Mouse (Mus musculus) heart, postnatal 36 days (tissue): ENCODE results near the gene Bcl2l12. TPM values are rescaled to one million over a fixed set of nuclear protein-coding genes. Genes with fewer than 3 reads are reported as not detected.
A peak's percentile ranks its signal among the peaks of the same experiment; 100 is the strongest.

Experiments
- DNase-seq, 2 experiments: peaks; one replicate each; pipeline ENCODE4 v3.0.0; 2021 to 2022
- intact Hi-C: fragments of 180-260 bp; cut with DNase I; formaldehyde crosslinking; loops from one replicate; pipeline ENCODE4 v1.15.1; 2025
- total RNA-seq, 2 experiments: library from RNA; stranded (reverse); gene quantifications; 2 replicates each; pipeline ENCODE4 v1.2.3; 2021

Gene Bcl2l12
- total RNA-seq, 2 experiments from 2014 or later = 10.2 to 11.2 TPM

DNA sequence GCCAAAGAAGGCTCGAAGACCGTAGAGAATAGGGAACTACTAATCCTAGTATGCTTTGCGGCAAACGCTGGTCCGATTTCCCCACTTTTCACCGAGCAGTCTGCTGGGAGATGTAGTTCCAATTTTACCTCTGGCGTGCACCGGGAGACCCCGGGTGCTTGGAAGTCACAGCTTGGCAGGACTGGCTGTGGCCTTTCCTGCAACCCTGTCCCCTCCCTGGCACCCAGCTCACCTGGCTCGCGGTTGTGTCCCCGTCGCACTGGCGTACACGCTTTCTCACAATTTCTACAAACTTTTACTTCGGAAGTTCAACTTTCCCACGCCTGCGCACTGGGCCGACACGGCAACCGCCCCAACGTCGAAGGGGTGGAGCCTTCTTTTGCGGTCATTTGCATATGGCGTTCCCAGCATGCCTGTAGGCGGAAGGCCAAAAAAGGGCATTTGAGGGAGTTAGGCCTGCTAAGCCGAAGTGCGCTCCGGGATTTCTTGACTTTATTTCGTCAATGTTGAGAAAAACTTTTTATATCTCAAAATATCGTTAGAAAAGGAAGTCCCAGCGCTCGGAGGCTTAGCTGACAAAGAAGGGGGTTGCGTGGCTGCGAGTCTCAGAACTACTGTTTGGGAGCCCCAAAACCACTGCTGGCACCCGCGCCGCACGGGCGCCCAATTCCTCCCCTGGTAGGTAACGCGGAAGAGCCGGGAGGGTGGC lies 1.1 kb downstream of the Bcl2l12 start, which contains the start of gene Irf3:
Irf3 (plus strand) TSS at position 418 of the 709 bp plus-strand sequence.
- intact Hi-C loops = no loop called here

DNA sequence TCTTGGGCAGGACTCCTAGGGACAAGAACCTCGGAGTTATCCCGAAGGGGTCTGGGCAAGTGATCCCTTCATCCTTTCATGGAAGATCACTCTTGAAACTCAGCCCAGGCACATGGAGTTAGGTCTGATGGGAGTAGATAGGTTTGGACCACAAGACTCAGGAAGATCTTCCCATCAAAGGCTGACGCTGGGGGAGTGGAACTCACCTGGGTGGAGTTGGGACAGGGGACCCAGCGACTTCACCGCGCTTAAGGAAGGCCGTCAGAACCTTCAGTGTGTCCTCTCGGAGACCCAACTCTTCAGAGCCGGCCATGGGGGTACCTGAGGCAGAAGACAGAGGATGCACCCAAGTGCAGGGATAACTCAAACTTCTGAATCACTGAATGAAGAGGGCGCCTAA lies 1.8 kb downstream of the Bcl2l12 start:
- intact Hi-C loops = no loop called here

More for the DNA sequence above, 1.1 kb downstream of the Bcl2l12 start, which contains the start of gene Irf3:
- peak; percentile 96 to 98 for DNase-seq

DNA sequence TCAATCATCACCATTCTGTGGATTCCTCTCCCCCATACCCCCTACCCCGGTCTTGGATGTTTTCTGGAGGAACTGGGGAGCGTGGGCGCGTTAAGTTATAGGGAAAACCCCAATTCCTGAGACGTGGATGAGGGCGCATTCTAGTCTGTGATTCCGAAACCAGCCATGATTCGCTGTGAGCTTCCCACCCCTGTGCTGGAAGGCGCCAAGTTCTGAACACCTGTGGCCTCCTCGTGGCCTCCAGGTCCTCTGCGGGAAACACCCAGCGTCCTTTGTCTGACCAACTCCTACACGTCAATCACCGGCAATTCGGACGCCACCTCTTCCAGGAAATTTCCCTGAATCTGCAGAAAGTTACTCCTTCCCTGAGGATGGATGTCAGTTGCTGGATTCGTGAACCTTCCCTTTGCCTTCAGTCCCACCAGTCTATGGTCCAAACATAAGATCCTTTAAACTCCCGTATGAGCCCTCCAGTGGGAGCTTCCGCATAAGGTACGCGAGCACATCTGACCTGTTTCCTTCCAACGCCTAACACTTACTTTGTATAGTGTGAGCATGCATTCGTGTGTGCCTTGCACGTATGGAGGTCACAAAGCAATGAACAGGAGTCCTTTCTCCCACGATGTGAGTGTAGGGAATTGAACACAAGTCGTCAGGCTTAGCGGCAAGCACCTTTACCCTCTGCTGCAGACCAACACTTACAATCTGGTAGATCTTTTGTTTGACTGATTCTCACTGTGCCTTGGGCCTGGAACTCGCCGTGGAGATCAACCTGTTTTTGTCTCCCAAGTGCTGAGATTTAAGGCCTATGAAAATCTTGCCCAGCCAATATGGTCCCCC lies 11.4 kb downstream of the Bcl2l12 start:
- DNase-seq = no peak
- intact Hi-C loops = no loop called here

More for the DNA sequence above, 1.8 kb downstream of the Bcl2l12 start:
- no peak for DNase-seq

DNA sequence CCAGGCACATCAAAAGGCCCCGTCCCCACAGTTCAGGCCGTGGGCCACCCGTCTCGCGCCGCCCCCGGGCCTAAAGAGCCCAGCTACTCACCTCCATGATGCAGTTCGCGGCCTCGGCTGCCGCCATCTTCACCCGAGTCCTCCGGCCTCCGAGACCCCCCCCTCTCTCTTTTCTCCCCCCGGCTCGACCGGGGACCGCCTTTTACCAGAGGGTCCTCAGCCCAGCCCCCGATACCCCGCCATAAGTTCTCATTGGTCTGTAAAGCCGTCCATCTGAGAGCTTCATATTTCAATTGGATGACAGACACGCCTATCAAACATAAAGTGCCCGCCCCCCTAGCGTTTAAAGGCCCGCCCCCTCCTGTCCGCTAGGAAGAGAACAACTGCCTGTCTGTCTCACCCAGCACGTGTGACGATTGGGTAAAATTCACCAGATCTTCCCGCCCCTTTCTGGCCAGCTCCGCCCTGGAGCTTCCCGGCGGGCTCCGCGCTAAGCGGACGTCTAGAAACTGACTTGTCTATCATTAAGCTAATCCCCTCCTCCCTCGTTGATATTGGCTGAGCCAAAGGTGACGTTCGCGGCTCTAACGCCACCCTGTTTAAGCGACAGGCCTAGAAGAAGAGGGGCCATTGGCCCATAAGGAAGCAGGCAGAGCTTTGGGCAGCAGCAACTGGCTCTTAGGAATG lies 12.2 kb downstream of the Bcl2l12 start, which contains the start of gene Prmt1:
Prmt1 (minus strand) TSS at position 377 of the 687 bp plus-strand sequence.
- intact Hi-C loops = no loop called here
- DNase-seq = peak; percentile 94 to 99

DNA sequence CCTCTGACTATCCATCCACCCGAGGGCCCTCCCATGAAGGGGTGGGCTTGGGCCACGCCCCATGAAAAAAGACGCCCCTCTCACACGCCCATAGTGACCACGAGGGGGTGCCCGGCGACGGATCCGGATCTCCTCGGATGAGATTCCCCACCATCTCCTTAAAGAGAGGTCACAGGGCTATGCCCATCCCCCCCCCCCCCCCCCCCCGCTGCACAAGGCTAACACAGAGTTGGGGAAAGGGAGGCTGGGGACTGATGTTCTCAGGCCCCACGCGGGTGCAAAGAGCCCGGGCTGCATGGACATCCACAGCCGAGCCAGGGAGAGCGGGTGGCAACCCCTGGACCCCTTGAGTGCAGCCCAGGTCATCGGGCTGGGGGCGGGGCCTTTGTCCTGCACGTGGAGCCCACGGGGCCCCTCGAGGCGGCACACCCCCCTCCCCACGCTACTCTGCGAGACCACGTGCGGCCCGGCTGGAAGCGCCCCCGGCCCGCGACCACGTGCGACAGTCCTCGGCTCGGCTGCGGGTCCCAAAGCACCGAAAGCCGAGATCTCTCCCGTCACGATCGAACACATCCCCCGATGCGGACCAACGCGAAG lies 12.8 kb downstream of the Bcl2l12 start:
- intact Hi-C loops = no loop called here
- peak; percentile 59 to 60 for DNase-seq

DNA sequence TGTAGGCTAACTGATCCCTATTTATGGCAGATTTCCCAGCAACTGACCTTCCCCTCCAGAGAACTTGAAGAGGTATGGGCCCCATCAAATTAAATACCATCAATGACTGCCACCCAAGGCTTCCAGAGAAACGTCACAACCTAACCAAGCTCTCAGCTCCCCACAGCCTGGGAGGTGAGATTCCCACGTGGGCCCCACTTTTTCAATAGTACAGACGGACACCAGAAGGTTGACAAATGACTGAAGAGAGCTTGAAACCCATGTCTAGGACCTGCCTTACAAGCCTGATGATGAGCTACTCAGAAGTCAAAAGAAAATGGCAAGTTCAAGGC lies 13.7 kb downstream of the Bcl2l12 start:
- intact Hi-C loops = loop anchor here (5.0 kb wide), 4 partner anchors 68 to 153 kb away; partner anchors contain the start of genes Flt3l, Gm45713, Prr12 and Rps11
- DNase-seq = no peak

DNA sequence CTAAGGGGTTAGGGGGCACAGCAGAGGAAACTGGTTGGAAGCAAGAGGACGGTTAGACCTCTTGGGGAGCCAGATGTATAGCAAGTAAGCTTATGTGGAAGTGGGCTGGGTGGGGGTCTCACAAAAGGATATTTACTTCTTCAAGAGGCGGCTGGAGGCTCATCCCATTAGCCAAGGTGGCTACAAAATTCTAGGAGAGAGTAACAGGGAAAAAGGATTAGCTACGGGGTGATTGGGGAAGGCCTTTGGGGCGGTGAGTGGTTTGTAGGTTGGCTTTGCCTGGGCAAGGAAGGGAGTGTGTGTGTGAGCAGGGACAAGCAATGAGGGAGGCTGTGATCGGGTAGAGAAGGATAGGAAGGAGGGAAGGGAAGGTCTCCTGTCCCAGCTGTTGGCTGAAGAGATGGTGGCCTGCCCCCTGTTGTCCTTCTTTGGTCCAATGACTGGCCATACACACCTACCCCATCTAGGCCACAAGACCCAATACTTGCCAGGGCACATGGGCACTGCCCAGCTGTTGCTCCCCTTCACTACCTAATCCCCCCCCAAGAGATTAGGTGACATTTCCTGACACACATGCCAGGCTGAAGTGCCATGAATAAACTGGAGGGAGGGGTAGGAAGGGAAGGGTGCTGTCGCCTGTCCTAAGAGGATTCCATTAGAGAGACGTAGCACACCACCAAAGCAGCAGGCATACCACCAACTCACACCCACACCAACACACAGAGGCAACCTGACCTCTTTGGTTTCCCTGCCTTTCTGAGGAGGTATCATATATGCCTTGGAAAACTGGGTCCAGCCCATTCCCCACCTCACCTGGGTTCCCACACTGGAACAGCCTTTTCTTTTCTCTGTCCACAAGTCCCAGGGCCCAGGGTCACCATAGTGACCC lies 14.3 kb downstream of the Bcl2l12 start:
- intact Hi-C loops = loop anchor here (5.0 kb wide), 4 partner anchors 68 to 153 kb away; partner anchors contain the start of genes Flt3l, Gm45713, Prr12 and Rps11
- no peak for DNase-seq

DNA sequence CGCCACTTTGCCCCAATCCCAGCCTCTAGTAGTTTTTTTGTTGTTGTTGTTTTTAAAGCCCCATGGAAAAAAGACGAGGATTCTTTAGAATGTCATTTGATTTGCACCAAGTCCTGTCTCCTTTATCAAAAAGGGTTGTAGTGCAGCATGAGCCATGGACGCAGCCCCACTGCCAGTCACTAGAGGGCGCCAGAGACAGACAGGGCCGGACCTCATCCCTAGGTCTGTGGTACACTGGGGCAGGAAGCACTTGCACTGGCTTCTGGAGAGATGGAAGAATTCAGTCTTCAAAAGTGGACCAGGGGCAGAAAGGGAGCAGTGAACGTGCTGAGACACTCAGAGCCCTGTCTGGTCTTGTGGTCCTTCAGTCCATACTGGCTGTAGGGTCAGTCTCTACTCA lies 15.4 kb downstream of the Bcl2l12 start:
- DNase-seq = peak; percentile 87 to 92

DNA sequence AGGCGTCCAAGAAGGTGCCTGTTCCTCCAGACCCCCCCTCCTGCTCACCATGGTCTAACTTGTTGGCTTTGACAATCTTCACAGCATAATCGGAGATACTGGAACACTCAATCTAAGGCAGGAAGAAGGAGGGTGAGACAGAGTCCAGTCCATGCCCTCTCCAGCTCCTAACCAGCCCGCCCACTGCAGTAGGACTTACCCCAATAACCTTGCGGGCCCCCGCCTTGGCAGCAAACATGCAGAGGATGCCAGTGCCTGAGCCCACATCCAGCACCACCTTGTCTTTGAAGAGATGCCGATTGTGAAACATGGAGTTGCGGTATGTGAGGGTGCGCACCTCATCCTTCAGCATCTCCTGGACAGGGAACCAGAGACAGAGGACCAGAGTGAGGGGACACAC lies 17.0 kb downstream of the Bcl2l12 start:
- intact Hi-C loops = loop anchor here (5.0 kb wide), 4 partner anchors 71 to 156 kb away; partner anchors contain the start of genes Flt3l, Gm45713, Prr12 and Rps11
- DNase-seq = no peak

More for the DNA sequence above, 15.4 kb downstream of the Bcl2l12 start:
- intact Hi-C loops = loop anchor here (5.0 kb wide), 4 partner anchors 69 to 154 kb away; partner anchors contain the start of genes Flt3l, Gm45713, Prr12 and Rps11

DNA sequence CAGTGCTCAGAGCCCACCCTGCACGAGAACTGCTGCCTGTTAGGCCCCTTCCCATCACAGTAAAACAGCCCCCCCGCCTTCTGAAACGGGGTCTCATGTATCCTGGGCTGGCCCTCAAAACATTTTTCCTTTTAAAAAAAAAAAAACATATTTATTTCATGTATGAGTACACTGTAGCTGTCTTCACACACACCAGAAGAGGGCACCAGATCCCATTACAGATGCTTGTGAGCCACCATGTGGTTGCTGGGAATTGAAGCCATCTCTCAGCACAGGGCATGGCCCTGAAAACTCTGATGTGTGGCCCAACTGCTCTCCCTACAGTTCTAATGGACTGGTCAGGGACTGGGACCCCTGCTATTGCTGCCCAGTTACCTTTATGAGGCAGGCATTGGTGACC lies 20.2 kb downstream of the Bcl2l12 start:
- intact Hi-C loops = no loop called here

DNA sequence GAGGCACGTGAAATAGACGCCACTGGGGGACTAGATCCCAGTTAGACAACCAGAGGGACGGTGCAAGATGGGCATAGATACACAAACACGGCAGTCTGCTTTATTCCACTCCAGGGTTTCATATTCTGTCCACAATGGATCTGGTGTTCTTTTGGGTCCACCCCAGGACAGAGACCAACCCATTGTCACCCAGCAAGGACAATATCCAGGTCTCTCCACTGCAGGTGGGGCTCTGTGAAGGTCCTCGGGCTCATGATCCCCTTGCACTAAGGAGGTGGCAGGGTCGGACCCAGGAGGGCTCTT lies 23.4 kb downstream of the Bcl2l12 start:
- DNase-seq = no peak
- intact Hi-C loops = no loop called here

More for the DNA sequence above, 20.2 kb downstream of the Bcl2l12 start:
- no peak for DNase-seq

DNA sequence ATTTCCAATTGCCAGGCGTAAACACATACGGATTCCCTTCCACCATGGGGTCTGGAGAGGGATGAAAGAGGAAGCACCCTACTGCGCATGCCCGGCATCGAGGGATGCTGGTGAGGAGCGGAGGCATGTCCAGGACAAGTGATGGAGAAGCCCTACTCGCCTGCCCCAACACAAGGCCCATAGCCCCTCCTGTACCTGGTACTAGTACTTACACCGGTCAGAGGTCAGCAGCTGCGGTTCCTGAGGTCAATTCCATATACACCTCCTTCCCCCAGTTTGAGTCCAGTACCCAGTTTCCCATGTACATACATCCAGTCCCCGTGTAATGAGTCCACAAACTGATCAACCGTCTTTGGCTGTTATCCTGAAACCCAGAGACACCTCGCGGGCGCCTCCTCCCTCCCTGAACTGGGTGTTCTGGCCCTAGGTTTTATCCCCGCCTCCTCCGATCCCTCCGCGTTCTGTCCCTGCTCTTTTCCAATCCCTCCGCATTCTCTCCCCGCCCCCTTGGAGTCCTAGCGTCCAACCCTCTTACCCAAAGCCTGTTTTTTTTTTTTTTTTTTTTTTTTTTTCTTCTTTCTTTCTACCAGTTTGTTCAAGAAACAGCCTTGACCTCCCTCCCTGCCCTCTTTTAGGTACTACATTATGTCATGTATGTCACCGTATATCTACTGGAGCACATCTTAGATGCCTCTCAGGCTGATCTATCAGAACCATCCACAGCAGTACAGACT lies 24.0 kb downstream of the Bcl2l12 start, which contains the start of gene Cpt1c:
Cpt1c (minus strand) TSS at position 469 of the 734 bp plus-strand sequence.
- intact Hi-C loops = no loop called here
- DNase-seq = peak; percentile 71 to 74

DNA sequence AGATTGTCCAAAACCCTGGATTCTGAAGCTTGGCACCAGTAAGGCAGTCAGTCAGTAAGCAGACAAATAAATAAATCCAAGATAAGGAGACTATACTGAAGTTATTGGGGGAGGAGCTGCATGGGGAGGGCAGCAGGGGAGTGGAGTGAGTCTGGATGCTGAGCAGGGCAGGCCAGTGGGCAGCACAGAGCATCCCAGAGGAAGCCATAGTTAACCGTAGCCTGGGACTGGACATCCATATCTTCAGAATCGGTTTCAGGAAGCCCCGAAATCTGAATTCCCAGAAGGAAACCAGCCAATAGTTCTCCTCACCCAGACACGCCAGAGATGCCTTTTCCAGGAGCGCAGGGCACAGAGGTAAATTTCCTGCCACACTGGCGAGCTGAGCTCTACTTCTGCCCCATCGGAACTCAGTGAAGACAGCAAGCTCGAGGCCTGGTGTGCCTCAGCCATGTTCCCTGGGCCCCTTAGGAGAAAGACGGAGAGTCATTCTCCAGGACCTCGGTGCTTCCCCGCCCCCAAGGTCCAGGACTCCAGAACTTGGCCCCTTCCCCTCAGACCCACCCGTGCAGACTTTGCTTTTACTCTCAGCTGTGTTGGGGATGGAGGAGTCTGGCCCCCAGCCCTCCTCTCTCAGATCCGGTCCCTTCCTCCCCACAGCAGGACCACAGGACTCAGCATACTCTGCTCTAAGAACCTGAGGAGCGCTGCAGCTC lies 24.9 kb downstream of the Bcl2l12 start:
- intact Hi-C loops = no loop called here
- no peak for DNase-seq

DNA sequence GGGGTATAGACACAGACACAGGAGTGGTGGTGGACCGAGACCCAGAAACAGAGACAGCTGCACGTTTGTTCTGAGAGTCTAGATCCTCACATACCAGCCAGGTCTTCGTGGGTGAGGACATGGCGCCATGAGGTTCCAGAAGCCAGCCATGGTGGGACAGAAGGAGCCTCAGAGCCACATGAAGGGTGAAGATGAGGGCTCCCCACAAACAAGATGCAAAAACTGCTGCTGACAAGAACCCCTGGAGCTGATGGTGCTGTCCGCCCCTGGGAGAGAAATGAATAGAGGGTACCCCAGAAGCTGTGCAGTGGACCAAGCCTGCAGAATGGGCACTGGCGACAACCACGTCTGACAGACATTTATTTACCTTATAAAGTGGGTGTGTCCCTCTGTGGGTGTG lies 27.4 kb downstream of the Bcl2l12 start:
- intact Hi-C loops = no loop called here
- no peak for DNase-seq

DNA sequence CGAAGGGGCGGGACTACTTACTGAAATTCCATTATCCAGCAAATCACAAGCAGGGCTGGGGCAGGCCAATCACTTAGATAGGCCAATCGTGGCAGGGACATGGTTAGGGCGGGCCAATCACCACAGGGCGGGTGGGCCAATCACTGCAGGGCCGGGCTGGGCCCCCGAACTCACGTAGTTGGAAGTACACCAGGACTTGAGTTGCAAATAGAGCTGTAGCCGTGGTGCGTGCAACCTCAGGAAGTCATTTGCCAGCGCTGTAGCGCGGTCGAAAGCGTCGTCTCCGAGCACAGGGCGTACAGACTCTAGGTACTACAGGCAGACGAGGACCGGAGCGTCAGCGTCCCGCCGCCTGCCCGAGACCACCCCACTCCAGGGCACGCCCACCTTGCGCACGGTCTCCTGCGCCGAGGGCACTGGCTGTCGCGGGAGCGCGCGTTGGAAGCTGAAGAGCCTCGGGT lies 28.3 kb downstream of the Bcl2l12 start:
- peak; percentile 68 to 79 for DNase-seq
- intact Hi-C loops = no loop called here

DNA sequence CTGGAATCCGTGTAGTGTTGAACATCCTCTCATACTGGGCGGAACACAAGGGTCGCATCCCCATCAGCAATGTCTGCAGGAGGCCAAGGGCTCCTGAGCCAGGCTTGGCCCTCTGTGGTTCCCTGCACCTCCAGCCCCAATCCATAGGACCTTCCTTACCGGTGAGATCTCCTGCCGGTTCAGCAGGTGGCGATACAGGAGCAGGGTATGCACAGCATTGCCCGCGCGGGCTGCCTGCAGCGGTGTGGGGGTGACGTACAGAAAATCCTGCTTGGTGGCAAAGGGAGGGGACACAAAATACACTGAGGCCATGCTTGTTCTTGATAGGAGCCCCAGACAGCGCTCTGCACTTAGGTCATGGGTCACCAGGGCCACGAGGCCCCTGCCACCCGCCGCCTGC lies 31.9 kb downstream of the Bcl2l12 start:
- no peak for DNase-seq
- intact Hi-C loops = no loop called here

DNA sequence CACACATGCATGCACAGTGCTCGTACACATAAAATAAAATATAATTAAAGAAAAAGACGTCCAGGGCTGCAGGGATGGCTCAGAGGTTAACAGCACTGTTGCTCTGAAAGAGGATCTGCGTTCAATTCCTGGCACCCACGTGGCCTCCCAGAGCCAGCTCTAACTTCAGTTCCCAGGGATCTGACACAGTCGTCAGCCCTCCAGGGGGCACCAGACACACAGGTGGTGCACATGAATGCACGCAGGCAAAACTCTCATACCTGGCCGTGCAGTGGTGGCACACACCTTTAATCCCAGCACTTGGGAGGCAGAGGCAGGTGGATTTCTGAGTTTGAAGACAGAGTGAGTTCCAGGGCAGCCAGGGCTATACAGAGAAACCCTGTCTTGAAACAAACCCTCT lies 32.5 kb downstream of the Bcl2l12 start:
- intact Hi-C loops = no loop called here
- DNase-seq = no peak

DNA sequence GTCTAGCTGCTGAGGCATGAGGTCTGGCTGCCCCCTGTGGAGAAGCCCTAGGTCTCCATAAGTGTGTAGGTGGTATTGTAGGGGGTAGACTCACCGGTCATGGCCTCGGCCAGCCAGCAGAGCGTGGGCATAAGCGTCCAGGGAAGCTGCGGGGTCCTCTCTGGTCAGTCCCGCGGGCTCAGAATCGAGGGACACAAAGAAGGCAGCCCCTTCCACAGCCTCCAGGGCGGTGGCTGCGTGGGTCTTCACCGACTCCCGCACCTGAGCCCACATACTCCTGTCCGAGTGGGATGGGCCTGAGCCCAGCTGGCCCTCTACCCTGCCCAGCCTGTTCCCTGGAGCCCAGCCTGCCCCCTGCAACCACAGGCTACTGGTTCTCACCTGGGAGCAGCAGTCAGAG lies 33.5 kb downstream of the Bcl2l12 start:
- intact Hi-C loops = no loop called here
- DNase-seq = no peak
